Mouse (Mus musculus) adrenal gland, postnatal 25 days (tissue): Measurements from ENCODE around the gene Olfr1329. TPM values are rescaled to one million over a fixed set of nuclear protein-coding genes. Genes with fewer than 3 reads are reported as not detected.
"Not testable (repeated sequence)": the region's sequence is repeated elsewhere in the genome, so short reads cannot be mapped to it uniquely, and the experiment has no call there.

Source experiments
- DNase-seq: peaks from one replicate; pipeline ENCODE4 v3.0.0; 2021; ENCODE audit warnings: mixed read lengths
- long read RNA-seq: library from polyadenylated mRNA; stranded (forward); transcript quantifications from one replicate; pipeline ENCODE4 v2.0.0, GENCODE M21; 2021
- total RNA-seq: library from RNA; stranded (reverse); gene quantifications from 2 replicates; pipeline ENCODE4 v1.2.3, GENCODE M21; 2021

The Olfr1329 gene
- total RNA-seq, result not detected in 2 replicates
- long read RNA-seq, result 0 reads

- DNase-seq, result not testable (repeated sequence)
These were observed at the start of gene Olfr1329 for GRCm38 (mm10) chr4:118917365-118917764. TSS of gene Olfr1329 (minus strand) at chr4:118917465.

DNA sequence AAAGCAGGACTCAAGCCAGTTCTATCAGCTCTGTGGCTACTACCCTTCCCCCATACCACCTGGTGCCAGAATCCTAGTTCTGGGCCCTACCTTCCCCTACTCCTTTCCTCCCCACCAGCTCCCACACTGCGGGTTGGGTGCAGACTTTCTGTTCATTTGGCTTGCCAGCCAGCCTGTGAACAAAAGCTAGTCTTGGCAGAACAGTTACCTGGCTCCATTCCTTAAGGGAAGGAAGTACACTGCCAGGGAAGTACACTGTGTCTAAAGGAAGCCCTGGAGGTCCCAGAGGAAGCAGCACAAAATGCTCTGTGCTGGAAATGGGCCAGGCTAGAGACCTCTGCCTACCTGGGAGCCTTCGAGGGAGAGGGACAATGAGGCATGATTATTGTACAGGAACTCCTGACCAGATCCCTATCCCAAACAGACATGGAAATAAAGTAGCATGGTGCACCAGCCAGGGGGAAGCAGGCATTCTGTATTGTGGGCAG, 43.9 kb upstream of the Olfr1329 start, which contains the start of gene Lao1:
TSS of gene Lao1 (plus strand) at position 438 of the 488 bp plus-strand sequence.
- DNase-seq, result no peak

- DNase-seq, result no peak
These were observed 41.5 kb upstream of the Olfr1329 start for GRCm38 (mm10) chr4:118958812-118959211.

- DNase-seq, result no peak
These were observed 21.2 kb upstream of the Olfr1329 start, which contains the start of gene Olfr1328 for GRCm38 (mm10) chr4:118938512-118938911. TSS of gene Olfr1328 (minus strand) at chr4:118938612.

DNA sequence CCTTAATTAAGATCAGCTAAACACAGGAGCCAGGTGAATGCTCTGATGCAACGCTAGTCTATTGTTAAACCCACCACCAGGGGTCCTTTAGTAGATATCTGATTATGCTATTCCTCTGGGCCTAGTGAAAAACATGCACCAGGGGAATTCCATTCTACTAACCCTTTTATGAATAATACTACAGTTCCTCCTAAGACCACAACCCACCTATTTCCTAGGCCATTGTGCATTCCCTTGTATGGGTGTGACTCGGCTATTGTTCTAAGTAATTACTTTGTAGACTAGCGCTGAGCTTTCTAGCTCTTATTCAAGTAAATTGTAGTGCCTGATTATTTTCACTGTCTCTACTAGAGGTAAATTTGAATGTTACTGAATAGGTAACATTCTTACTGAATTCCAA, 14.1 kb upstream of the Olfr1329 start:
- DNase-seq, result not testable (repeated sequence)

GRCm38 (mm10) chr4:118901981-118902380, 15.3 kb downstream of the Olfr1329 start:
- no peak for DNase-seq

DNA sequence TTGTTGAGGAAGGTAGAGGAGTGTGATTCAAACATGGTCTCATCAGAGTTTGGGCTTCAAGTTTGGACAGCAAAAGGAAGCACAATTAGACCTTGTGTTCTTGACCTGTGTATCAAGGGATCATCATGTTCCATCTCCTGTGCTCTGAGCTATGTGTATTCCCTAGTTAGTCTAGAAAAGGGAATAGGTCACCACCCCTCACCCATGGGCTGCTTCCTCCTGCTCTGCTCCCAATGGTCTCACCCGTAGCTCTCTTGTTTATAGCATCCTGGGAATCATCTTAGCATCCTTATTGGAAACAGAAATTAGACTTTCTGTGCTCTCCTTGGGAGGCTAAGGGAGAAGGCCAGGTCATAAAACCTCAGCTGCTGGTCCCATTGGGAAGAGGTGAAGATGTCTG, 29.0 kb downstream of the Olfr1329 start, which contains the start of gene Olfr1330:
TSS of gene Olfr1330 (plus strand) at position 301 of the 400 bp plus-strand sequence.
- DNase-seq, result no peak

DNA sequence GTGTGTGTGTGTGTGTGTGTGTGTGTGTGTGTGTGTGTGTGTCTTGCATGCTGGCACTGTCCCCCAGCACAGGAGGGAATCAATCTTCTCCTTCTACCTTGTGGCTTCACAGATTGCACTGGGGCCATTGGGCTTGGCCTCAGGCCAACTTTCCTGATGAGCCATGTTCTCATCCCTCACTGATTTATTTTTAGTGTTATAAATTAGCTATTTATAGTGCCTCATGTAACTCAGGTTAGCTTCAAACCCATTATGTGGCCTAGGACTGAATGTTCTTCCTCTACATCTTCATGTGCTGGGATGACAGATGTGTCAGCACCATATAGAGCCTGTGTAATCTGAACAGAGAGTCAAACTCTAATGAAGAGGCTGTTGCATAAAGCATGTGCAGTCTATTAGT, 49.7 kb downstream of the Olfr1329 start:
- DNase-seq, result no peak

Other genes with a start within 250 kb of the Olfr1329 start
- gene Olfr1342, start 224.7 kb downstream of the Olfr1329 start, total RNA-seq, result not detected in 2 replicates
- not detected in 2 replicates for gene Olfr1341, start 213.9 kb downstream of the Olfr1329 start, total RNA-seq
- gene Olfr1340, start 197.3 kb downstream of the Olfr1329 start, total RNA-seq, result not detected in 2 replicates
- not detected in 2 replicates for gene Olfr1339, start 185.3 kb downstream of the Olfr1329 start, total RNA-seq
- not detected in 2 replicates for gene Olfr1338, start 158.7 kb downstream of the Olfr1329 start, total RNA-seq
- not detected in 2 replicates for gene Olfr1337, start 134.9 kb downstream of the Olfr1329 start, total RNA-seq
- not detected in 2 replicates for gene Olfr1335, start 107.5 kb downstream of the Olfr1329 start, total RNA-seq
- not detected in 2 replicates for gene Olfr1333, start 81.2 kb downstream of the Olfr1329 start, total RNA-seq
- gene Olfr1331, start 52.8 kb downstream of the Olfr1329 start, total RNA-seq, result not detected in 2 replicates
- not detected in 2 replicates for gene Olfr1330, start 28.9 kb downstream of the Olfr1329 start, total RNA-seq
- not detected in 2 replicates for gene Olfr1328, start 21.1 kb upstream of the Olfr1329 start, total RNA-seq
- gene Lao1, start 44.1 kb upstream of the Olfr1329 start, total RNA-seq, result not detected in 2 replicates
- 19.7 and 21.6 TPM in 2 replicates for gene Slc2a1, start 191.2 kb upstream of the Olfr1329 start, total RNA-seq